Mouse (Mus musculus) thymus, postnatal 4 days (tissue): ENCODE measurements around the gene Ccdc90b.

Source experiments
- DNase-seq: peaks from one replicate; pipeline ENCODE4 v3.0.0; 2021

Gene Ccdc90b

GRCm38 (mm10) chr7:92560986-92561876 is at the start of gene Ccdc90b:
Gene Ccdc90b, plus strand, starts transcription at chr7:92561149.
- DNase-seq: peak; percentile 81

DNA sequence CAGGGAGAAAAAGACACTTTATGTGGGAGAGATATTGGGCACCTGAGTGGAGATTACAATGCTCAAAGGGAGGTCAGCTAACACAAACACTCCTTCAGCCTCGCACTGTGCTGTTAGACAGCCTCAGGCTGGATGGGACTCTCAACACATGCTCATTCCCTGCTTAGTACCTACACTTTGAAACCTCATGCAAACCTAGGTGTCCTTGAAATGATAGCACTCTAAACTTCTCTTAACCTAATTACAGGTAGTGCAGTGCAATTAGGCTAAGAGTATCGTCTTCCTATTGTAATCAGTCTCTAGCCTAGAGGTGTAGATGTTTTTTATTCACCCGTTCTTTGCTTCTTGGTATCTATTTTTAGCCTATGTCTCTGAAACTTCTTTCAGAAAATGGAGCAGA is 40.6 kb upstream of the Ccdc90b start:
- no peak for DNase-seq

DNA sequence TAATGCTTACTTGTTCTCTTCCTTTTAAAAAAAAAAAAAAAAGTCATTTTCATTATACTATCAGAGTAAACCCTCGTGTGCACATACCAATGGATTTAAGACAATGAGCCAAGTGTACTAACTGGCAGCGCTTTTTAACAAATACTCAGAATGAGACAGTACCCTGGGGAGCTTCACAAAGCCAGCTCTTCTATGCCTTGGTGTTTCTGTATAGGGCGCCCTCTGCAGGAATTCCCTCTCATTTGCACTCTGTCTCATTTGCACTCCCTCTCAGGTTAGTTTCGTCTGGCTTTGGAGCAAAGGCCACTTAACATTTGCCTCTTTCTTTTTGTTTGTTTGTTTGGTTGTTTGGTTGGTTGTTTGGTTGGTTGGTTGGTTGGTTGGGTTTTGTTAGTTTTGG is 40.1 kb upstream of the Ccdc90b start:
- peak; percentile 17 for DNase-seq

GRCm38 (mm10) chr7:92529245-92529644 is 31.7 kb upstream of the Ccdc90b start:
- DNase-seq: no peak

- DNase-seq: no peak
Measured at GRCm38 (mm10) chr7:92532351-92533036, 28.5 kb upstream of the Ccdc90b start.

DNA sequence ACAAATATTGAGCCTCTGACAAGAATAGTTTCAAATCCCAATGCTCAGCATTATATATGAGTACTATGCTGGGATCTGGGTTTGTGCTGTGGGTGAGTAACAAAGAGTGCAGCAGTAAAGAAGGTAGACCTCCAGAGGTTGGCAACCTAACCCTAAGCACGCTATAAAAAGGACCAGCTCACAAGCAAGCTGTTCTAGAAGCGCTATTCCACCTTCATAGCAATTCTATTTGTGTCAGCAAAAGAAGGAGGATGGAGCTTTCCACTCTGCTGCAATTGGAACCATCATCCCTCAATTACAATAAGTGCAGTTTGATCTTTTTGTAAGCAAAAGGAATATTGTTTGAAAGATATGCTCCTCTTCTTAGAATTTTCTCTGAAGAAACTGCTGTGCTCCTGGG is 14.2 kb upstream of the Ccdc90b start:
- DNase-seq: no peak

- DNase-seq: no peak
Measured at GRCm38 (mm10) chr7:92550248-92550989, 10.5 kb upstream of the Ccdc90b start.

DNA sequence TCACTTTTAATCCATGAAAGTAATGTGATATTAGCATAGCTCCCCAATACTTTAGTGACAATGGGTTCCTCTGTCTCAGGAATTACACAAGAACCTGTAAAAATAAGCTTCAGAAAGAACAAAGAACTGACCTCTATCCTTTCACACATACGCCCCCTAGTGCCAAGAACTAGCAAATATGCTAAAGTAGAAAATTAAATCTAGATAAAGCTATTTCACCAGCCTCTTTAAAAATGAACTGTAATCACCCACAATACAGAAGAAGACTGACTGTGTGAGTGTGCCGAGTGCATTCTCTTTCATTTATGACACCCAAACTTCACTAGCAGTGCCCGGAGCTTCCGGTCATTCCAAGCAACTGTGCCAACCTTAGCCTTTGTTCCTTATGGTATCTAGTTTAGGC is 10.0 kb upstream of the Ccdc90b start:
- DNase-seq: peak; percentile 22

- no peak for DNase-seq
Measured at GRCm38 (mm10) chr7:92558744-92559143, 2.2 kb upstream of the Ccdc90b start.

- no peak for DNase-seq
Measured at GRCm38 (mm10) chr7:92566775-92567174, 5.8 kb downstream of the Ccdc90b start.

DNA sequence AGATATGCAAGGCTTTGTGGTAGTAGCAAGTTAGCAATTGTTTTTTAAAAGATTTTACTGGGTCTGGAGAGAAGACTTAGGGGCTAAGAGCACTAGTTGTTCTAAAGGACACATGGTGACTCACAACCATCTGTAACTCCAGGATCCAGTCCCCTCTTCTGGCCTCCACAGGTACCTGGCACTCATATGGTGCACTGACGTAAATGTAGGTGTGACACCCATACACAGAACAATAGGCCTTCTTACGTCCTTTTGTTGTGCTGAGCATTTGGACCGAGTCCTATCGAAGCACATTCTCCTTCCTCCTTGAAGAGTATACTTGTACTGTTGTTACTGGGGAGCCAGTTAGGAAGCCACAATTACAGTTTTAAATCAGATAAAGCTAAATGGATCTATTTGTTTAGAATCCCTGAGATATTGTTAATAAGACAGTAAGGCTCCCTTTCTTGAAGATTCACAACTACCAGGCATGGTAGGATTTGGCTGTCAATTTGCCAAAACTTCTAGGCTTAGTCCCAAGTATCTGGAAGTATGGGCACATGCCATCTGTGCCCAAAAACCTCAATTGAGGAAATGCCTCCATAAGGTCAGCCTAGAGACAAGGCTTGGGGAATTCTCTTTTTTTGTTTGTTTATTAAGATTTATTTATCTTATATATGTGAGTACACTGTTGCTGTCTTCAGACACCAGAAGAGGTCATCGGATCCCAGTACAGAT is 19.7 kb downstream of the Ccdc90b start:
- DNase-seq: no peak

GRCm38 (mm10) chr7:92583567-92583966 is 22.6 kb downstream of the Ccdc90b start:
- DNase-seq: no peak

DNA sequence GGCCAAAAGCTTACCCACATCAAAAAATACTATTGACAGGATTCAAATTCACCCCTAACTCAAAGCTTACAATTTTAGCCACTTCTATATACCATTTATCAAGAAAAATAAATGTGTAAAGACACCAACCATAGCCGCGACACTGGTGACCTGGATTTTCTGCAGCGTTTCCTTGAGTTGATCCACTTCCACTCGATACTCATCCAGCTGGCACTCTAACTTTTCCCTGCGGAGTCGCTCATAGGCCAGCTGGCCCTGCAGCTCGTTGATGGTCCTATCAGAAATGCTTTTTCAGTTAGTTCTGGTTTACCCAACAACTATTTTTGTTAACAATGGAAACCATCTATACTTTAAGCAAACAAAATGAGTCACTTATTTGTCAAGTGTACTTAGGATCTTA is 29.0 kb downstream of the Ccdc90b start:
- no peak for DNase-seq

- DNase-seq: no peak
Measured at GRCm38 (mm10) chr7:92590842-92591241, 29.9 kb downstream of the Ccdc90b start.

DNA sequence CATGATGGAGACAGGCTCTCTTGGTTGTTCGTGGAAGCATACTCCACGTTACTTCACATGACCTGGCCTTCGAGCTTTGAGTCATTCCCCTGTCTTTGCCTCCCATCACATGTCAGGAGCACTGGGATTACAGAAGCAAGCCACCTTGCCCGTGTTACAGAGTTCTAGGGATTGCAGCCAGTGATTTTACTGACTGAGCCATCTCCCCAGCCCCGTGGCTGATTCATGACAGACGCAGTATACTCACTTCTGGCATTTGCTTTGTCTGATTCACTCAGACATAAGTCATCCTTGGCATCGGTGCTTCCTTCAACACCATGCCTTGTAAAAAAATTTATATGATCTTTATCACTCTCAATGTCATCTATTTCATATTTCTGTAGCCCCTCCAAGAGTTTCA is 44.0 kb downstream of the Ccdc90b start:
- no peak for DNase-seq

DNA sequence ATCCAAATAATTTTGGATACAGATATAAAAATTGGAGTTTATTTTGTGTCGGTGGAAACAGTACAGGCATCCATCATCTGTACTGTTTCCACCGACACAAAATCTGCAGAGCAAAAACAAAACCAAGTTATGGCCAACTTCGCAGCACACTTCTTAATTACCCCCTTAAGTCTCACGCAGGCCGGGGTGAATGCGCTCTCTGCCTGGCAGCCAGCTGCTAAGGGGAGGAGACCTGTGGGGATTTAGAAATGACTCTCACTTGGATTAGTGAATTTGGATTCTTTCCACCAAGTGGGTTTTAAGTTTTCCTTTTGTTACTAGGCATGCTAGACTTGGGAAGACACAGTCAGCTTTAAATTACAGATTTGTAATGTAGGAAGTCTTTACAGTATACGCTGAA is 49.9 kb downstream of the Ccdc90b start:
- DNase-seq: no peak

GRCm38 (mm10) chr7:92624488-92624887 is 63.5 kb downstream of the Ccdc90b start:
- DNase-seq: peak; percentile 31

- peak; percentile 15 for DNase-seq
Measured at GRCm38 (mm10) chr7:92630167-92630566, 69.2 kb downstream of the Ccdc90b start.
